Mouse (Mus musculus) MEL (cell line): ENCODE data around the gene Mitf. TPM values are rescaled to one million over a fixed set of nuclear protein-coding genes. Genes with fewer than 3 reads are reported as not detected.

ENCODE experiments used
- DNase-seq: peaks from one replicate; pipeline ENCODE4 v3.0.0; 2011; ENCODE audit warnings: low read depth, low spot score
- H3K27ac ChIP-seq: 2 replicates; pipeline ENCODE4 v1.5.1; 2012; ENCODE audit warnings: low read depth, mild to moderate bottlenecking, control low read depth, low read length, moderate library complexity; ENCODE audit not compliant: control insufficient read depth
- H3K27me3 ChIP-seq, 2 experiments: fragments of 150-350 bp in 1 of 2; sonication (generic) in 1 of 2; 2 replicates each; pipeline ENCODE4 v1.6.1; 2012; ENCODE audit warnings: low read length in 2 of 2, mild to moderate bottlenecking in 2 of 2, improper control_type of control experiment in 1 of 2, moderate library complexity in 1 of 2; ENCODE audit not compliant: insufficient read depth in 2 of 2, control insufficient read depth in 1 of 2
- H3K36me3 ChIP-seq, 2 experiments: 2 replicates each; pipeline ENCODE4 v1.6.1; 2012 to 2014; ENCODE audit warnings: low read length in 2 of 2, improper control_type of control experiment in 1 of 2, inconsistent platforms in 1 of 2, mild to moderate bottlenecking in 1 of 2; ENCODE audit not compliant: insufficient read depth in 2 of 2, control insufficient read depth in 1 of 2
- H3K4me1 ChIP-seq, 2 experiments: fragments of 150-350 bp in 1 of 2; sonication (generic) in 1 of 2; 2 replicates each; pipeline ENCODE4 v1.6.1; 2012; ENCODE audit warnings: low read length in 2 of 2, improper control_type of control experiment in 1 of 2, mild to moderate bottlenecking in 1 of 2; ENCODE audit not compliant: insufficient read depth in 2 of 2, control insufficient read depth in 1 of 2
- H3K4me3 ChIP-seq, 2 experiments: fragments of 150-350 bp in 1 of 2; sonication (generic) in 1 of 2; 2 replicates each; pipeline ENCODE4 v1.5.1; 2012; ENCODE audit warnings: low read depth in 2 of 2, low read length in 2 of 2, mild to moderate bottlenecking in 2 of 2, moderate library complexity in 2 of 2, control low read depth in 1 of 2, improper control_type of control experiment in 1 of 2; ENCODE audit not compliant: control insufficient read depth in 1 of 2, insufficient read depth in 1 of 2
- H3K79me2 ChIP-seq: 2 replicates; pipeline ENCODE4 v1.6.1; 2012; ENCODE audit warnings: mild to moderate bottlenecking, low read length, moderate library complexity; ENCODE audit not compliant: control insufficient read depth, poor library complexity, insufficient read depth
- H3K9ac ChIP-seq: 2 replicates; pipeline ENCODE4 v1.6.1; 2012; ENCODE audit warnings: low read depth, mild to moderate bottlenecking, control low read depth, low read length, moderate library complexity; ENCODE audit not compliant: control insufficient read depth, poor library complexity, severe bottlenecking
- H3K9me3 ChIP-seq: fragments of 150-350 bp; sonication (generic); replicated peaks from 2 replicates; pipeline ENCODE4 v1.6.1; 2012; ENCODE audit warnings: mild to moderate bottlenecking, low read length, improper control_type of control experiment, moderate library complexity; ENCODE audit not compliant: insufficient read depth
- BHLHE40 ChIP-seq: IDR thresholded peaks from 2 replicates; pipeline ENCODE4 v1.6.1; 2012; ENCODE audit warnings: low read depth, mild to moderate bottlenecking, inconsistent platforms, low read length, improper control_type of control experiment, borderline replicate concordance
- CHD2 ChIP-seq: IDR thresholded peaks from 2 replicates; pipeline ENCODE4 v1.6.1; 2011; ENCODE audit warnings: low read length, improper control_type of control experiment
- CTCF ChIP-seq, 3 experiments: IDR thresholded peaks in 2 of 3; conservative IDR thresholded peaks in 1 of 3; 2 replicates each; pipeline ENCODE4 v1.5.1; 2011 to 2012; ENCODE audit warnings: low read length in 3 of 3, low read depth in 2 of 3, mild to moderate bottlenecking in 2 of 3, improper control_type of control experiment in 1 of 3, inconsistent platforms in 1 of 3, mixed read lengths in 1 of 3, moderate library complexity in 1 of 3; ENCODE audit not compliant: control insufficient read depth in 1 of 3, insufficient read depth in 1 of 3, poor library complexity in 1 of 3, severe bottlenecking in 1 of 3
- GABPA ChIP-seq: IDR thresholded peaks from 2 replicates; pipeline ENCODE4 v1.6.1; 2012; ENCODE audit warnings: low read depth, mild to moderate bottlenecking, inconsistent platforms, low read length, improper control_type of control experiment, moderate library complexity
- JUND ChIP-seq: IDR thresholded peaks from 2 replicates; pipeline ENCODE4 v1.6.1; 2011; ENCODE audit warnings: low read depth, mild to moderate bottlenecking, improper control_type of control experiment, low read length
- MAFK ChIP-seq: IDR thresholded peaks from 2 replicates; pipeline ENCODE4 v1.6.1; 2011; ENCODE audit warnings: low read depth, mild to moderate bottlenecking, low read length, improper control_type of control experiment, borderline replicate concordance
- MAX ChIP-seq: IDR thresholded peaks from 2 replicates; pipeline ENCODE4 v1.6.1; 2011; ENCODE audit warnings: low read length, improper control_type of control experiment
- MXI1 ChIP-seq: IDR thresholded peaks from 2 replicates; pipeline ENCODE4 v1.6.1; 2011; ENCODE audit warnings: mild to moderate bottlenecking, low read depth, low read length, improper control_type of control experiment
- MYC ChIP-seq: IDR thresholded peaks from 2 replicates; pipeline ENCODE4 v1.6.1; 2011; ENCODE audit warnings: low read depth, mild to moderate bottlenecking, low read length, improper control_type of control experiment, moderate library complexity
- POLR2AphosphoS5 ChIP-seq: IDR thresholded peaks from 2 replicates; pipeline ENCODE4 v1.6.1; 2012; ENCODE audit warnings: low read depth, borderline replicate concordance, mild to moderate bottlenecking, inconsistent platforms, low read length, moderate library complexity, mixed read lengths
- RAD21 ChIP-seq: IDR thresholded peaks from 2 replicates; pipeline ENCODE4 v1.6.1; 2011; ENCODE audit warnings: mild to moderate bottlenecking, low read depth, low read length, improper control_type of control experiment
- SMC3 ChIP-seq: IDR thresholded peaks from 2 replicates; pipeline ENCODE4 v1.6.1; 2011; ENCODE audit warnings: low read depth, low read length, improper control_type of control experiment
- TBP ChIP-seq: IDR thresholded peaks from 2 replicates; pipeline ENCODE4 v1.8.0; 2011; ENCODE audit warnings: low read depth, low read length, improper control_type of control experiment
- ZC3H11A ChIP-seq: IDR thresholded peaks from 2 replicates; pipeline ENCODE4 v1.6.1; 2012; ENCODE audit warnings: low read depth, mild to moderate bottlenecking, inconsistent platforms, low read length, improper control_type of control experiment
- ZKSCAN1 ChIP-seq: IDR thresholded peaks from 2 replicates; pipeline ENCODE4 v1.6.1; 2012; ENCODE audit warnings: low read depth, mild to moderate bottlenecking, inconsistent platforms, low read length, improper control_type of control experiment, moderate library complexity
- ZMIZ1 ChIP-seq: IDR thresholded peaks from 2 replicates; pipeline ENCODE4 v1.6.1; 2012; ENCODE audit warnings: low read depth, mild to moderate bottlenecking, inconsistent platforms, low read length, improper control_type of control experiment, moderate library complexity
- ZNF384 ChIP-seq: IDR thresholded peaks from 2 replicates; pipeline ENCODE4 v1.6.1; 2012; ENCODE audit warnings: low read depth, mild to moderate bottlenecking, inconsistent platforms, low read length, improper control_type of control experiment
- polyA plus RNA-seq, 2 experiments: library from polyadenylated mRNA; stranded (reverse) in 1 of 2; unstranded in 1 of 2; fragments of >175 nt in 1 of 2; fragments of >200 nt in 1 of 2; gene quantifications; 2 replicates each; pipeline versions ENCODE4 v1.2.1 to v1.2.4; 2012; ENCODE audit warnings: low replicate concordance in 2 of 2, low read depth in 1 of 2; ENCODE audit not compliant: insufficient read length in 2 of 2, insufficient read depth in 1 of 2, missing spikeins in 1 of 2
- total RNA-seq: library from RNA; depleted of rRNA; stranded (reverse); fragments of 300-350 nt; gene quantifications from 2 replicates; pipeline ENCODE4 v1.2.3, GENCODE M21; 2012

The Mitf gene
- total and polyA plus RNA-seq, 3 experiments: 1.8 to 2.1 TPM; not detected in 1

- no peak overlapping the region for H3K4me3 ChIP-seq
- no peaks in the 10 kb centered on the region for H3K79me2 ChIP-seq
- TF ChIP-seq MYC: no peak
- no peak for TF ChIP-seq MAX
- TF ChIP-seq ZNF384: no peak
- TF ChIP-seq CTCF (IDR thresholded peaks at IDR 0.05 in 2 of 3, conservative IDR thresholded peaks at IDR 0.05 in 1 of 3; ENCODE audit: control insufficient read depth in 1 of 3, insufficient read depth in 1 of 3, low read depth in 2 of 3, low read length in 3 of 3, poor library complexity in 1 of 3, severe bottlenecking in 1 of 3): peak; percentile 72 to 85 (median 81)
- peak; percentile 83 for TF ChIP-seq RAD21
- TF ChIP-seq ZC3H11A: peak; percentile 90
- TF ChIP-seq SMC3: peak; percentile 97
- no peaks in the 10 kb centered on the region for H3K9me3 ChIP-seq
- no peaks in the 10 kb centered on the region for H3K4me1 ChIP-seq
- H3K27me3 ChIP-seq: peaks cover 4 to 10% of the 10 kb centered on the region in 2 experiments; a peak in 3 of 4 replicates
- DNase-seq: peak; percentile 65
- H3K36me3 ChIP-seq: no peaks in the 10 kb centered on the region
- no peak overlapping the region for H3K9ac ChIP-seq
- H3K27ac ChIP-seq: no peak overlapping the region
These were observed 47.6 kb upstream of the Mitf start for GRCm38 (mm10) chr6:97759301-97759700.

GRCm38 (mm10) chr6:97761326-97761725 lies 45.5 kb upstream of the Mitf start:
- DNase-seq: no peak
- H3K4me1 ChIP-seq: no peaks in the 10 kb centered on the region
- no peak overlapping the region for H3K4me3 ChIP-seq

GRCm38 (mm10) chr6:97763970-97764369 lies 42.9 kb upstream of the Mitf start:
- Histone ChIP-seq H3K9ac (no peak overlapping the region), H3K36me3 (no peaks in the 10 kb centered on the region), H3K4me3 (no peak overlapping the region), H3K27me3 (peaks cover 8 to 10% of the 10 kb centered on the region in 2 experiments), H3K79me2 (no peaks in the 10 kb centered on the region), H3K9me3 (no peaks in the 10 kb centered on the region), H3K4me1 (no peaks in the 10 kb centered on the region), H3K27ac (no peak overlapping the region)
- TF ChIP-seq ZKSCAN1 (no peak), ZMIZ1 (no peak), TBP (no peak), CHD2 (no peak), GABPA (no peak), POLR2AphosphoS5 (no peak), MXI1 (no peak), MAFK (no peak), JUND (no peak)
- DNase-seq: no peak

More at GRCm38 (mm10) chr6:97761326-97761725, 45.5 kb upstream of the Mitf start:
- H3K27ac ChIP-seq: no peak overlapping the region
- H3K79me2 ChIP-seq: no peaks in the 10 kb centered on the region
- H3K36me3 ChIP-seq: no peaks in the 10 kb centered on the region
- H3K9ac ChIP-seq: no peak overlapping the region
- H3K27me3 ChIP-seq: peaks cover 6 to 10% of the 10 kb centered on the region in 2 experiments
- TF ChIP-seq BHLHE40: no peak
- peak; percentile 50 for TF ChIP-seq SMC3
- peak in 2 of 3 experiments; percentile 9 to 32; a peak in 2 of 6 replicates for TF ChIP-seq CTCF (IDR thresholded peaks at IDR 0.05 in 2 of 3, conservative IDR thresholded peaks at IDR 0.05 in 1 of 3; ENCODE audit: control insufficient read depth in 1 of 3, insufficient read depth in 1 of 3, low read depth in 2 of 3, low read length in 3 of 3, poor library complexity in 1 of 3, severe bottlenecking in 1 of 3)
- no peak for TF ChIP-seq GABPA
- peak; percentile 30 for TF ChIP-seq RAD21
- no peaks in the 10 kb centered on the region for H3K9me3 ChIP-seq
